Mouse (Mus musculus) adrenal gland (tissue): Measurements from ENCODE around the gene Pepd.

Experiments used
- intact Hi-C: fragments of 180-260 bp; cut with DNase I; formaldehyde crosslinking; loops from one replicate; pipeline ENCODE4 v1.15.1; 2025

The Pepd gene

DNA sequence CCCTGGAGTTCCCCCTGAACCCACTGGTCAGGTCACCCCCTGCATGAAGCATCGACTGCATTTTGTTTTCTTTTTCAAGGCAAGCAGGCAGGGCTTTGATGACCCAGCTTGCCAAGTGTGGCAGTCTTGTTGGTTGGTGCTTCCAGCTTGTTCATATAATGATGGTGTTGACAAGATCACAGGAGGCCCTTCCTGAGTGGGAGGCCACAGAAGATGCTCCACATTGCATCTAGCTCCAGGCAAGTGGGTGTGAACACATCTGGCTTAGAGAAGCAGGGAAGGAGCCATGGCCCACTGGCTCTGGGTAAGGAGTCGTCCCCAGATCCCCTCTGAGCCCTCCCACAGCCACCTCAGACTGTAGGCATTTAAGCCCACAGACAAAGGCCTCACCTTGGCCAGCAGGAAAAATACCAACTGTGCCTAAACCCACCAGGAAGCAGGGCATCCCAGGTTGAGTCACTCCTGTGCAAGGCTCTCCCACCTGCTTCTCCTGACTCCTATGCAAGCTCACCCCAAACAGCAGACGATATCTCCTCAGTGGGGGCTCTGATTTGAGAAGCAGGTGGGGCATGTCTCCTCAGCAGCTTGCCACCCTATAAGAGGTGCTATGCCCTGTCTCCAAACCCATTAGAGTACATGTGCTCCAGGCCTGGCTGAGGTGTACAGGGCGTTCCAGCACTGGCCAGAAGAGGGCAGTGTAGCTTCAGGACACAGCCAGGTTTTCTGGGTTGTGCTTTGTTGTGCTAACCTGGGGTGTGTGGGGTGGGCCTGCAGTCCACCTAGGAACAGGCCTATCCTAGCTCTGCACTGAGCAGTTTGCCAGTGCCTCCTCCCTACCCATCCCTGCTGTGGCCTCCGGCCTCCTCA, 113.5 kb downstream of the Pepd start:
- intact Hi-C loops = loop anchor here (1.0 to 5.0 kb wide), 3 partner anchors 92 to 237 kb away; partner anchors contain the start of gene Cebpa

DNA sequence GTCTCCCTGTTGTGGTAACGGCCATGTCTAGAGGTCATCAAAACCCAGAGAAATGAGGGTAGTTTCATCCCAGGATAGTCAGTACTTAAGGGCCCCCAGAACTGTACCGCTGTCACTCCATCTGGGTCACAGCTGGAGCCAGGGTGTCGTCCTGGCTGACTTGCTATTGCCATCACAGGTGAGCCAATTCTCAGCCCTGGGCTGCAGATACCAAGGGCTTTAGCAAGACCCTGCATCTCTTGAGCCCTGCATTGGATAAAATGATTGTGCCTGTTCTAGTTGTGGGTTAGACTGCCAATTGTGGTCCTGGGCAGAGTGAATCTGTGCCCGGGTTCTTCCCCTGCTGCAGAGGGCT, 114.1 kb downstream of the Pepd start:
- intact Hi-C loops = loop anchor here (1.0 to 5.0 kb wide), 3 partner anchors 91 to 236 kb away; partner anchors contain the start of gene Cebpa

DNA sequence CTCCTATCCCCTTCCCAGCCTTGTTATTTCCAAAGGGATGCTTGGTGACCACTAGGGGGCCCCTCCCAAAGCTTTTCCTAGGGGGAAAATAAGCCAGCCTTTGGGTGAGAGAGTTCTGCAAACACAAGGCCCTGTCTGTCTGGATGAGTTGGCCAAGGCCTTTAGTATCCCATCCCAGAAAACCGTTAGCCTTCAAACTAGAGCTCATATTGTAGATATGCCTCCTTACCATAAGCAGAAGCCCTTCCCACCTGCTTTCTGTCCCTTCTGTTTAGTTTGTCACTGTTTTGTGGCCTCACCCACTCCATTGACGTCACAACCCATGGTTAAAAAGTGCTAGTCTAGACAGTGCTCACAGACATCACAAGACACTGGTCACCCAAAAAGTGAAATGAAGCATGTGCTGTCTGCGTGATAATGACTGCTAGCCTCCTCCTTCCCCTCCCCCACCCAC, 114.7 kb downstream of the Pepd start:
- intact Hi-C loops = loop anchor here (1.0 to 5.0 kb wide), 3 partner anchors 90 to 235 kb away; partner anchors contain the start of gene Cebpa

DNA sequence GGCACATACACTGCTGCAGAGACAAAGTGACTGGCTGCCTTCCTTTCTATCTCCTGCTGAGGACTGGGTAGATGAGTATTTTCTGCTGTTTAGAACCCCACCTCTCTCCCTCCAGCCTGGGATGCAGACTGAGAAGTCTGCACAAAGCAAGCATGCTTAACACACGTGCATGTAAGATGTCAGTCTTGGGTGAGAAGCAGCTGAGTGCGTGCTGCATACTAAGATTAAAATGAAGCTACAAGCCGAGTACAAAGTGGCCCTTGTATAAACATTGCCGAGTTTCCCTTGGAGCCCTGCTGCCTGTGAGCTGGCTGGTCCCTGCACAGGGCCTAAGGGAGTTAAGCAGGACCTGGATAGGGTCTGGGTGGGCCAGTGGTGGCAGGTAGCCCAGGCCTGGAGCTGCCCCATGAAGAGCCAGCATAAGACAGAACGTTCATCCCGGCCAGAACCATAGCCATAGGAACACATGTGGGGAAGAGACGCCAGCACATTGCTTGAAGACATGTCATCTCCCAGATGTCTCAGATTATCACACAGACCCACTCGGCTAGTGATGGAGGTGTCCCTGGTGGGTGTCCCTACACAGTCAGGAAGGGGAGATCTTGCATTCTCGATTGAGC, 115.7 kb downstream of the Pepd start:
- intact Hi-C loops = loop anchor here (5.0 kb wide), 2 partner anchors 89 to 234 kb away; partner anchors contain the start of gene Cebpa

DNA sequence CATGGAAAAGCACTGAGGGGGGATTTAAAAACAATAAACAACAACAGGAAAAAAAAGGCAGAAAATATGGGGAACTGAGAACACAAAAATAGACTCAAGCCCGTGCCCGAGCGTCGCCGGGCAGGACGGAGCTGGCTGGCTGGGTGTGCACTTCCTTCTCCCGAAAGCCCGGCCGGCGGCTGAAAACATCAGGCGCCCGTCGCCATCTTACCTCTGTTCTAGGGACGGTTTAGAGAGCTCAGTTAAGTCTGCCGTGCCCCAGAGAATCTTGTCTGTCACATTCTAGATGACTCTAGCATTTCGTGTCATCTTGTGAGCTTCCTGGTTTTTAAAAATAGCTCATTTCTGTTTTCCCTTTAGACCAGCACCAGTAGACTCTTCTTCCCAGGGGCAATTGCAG, 116.4 kb downstream of the Pepd start:
- intact Hi-C loops = loop anchor here (5.0 kb wide), 2 partner anchors 89 to 234 kb away; partner anchors contain the start of gene Cebpa

DNA sequence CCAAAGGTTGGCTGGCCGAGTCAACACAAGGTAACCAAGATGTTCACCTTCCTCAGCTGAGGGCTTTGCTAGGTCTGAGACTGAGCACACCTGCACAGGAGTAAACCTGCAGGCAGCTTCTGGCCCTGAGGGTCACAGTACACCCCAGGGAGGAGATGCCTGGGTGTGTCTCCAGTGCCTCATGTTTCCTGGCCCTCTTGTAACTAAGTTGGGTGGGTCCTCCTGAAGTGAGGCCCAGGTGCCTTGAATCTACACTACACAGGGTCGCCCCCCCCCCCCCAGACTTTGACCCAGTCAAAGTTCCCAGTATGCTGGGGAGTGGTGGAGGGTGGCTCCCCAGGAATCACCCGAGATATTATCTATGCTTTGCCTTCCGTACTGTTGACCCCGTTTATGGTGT, 117.0 kb downstream of the Pepd start:
- intact Hi-C loops = loop anchor here (5.0 kb wide), 2 partner anchors 88 to 233 kb away; partner anchors contain the start of gene Cebpa

DNA sequence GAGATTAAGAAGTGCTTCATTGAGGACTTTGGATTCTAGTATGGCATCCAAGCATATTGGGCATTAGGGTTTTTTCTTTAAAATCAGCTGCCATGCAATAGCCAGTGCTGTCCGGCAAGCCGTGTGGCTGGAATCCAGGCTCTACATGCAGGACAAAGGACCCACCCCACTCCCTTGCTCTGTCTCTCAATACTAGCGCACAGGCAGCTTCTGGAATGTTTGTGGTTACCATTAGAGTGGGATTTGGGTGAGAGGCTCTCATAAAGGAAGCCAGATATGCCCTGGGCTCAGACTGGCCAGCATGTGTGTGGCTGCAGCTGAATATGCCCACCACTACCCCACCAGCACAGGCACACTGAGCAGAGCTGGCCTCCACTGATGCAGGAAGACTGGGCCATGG, 117.5 kb downstream of the Pepd start:
- intact Hi-C loops = loop anchor here (5.0 kb wide), 2 partner anchors 88 to 233 kb away; partner anchors contain the start of gene Cebpa

DNA sequence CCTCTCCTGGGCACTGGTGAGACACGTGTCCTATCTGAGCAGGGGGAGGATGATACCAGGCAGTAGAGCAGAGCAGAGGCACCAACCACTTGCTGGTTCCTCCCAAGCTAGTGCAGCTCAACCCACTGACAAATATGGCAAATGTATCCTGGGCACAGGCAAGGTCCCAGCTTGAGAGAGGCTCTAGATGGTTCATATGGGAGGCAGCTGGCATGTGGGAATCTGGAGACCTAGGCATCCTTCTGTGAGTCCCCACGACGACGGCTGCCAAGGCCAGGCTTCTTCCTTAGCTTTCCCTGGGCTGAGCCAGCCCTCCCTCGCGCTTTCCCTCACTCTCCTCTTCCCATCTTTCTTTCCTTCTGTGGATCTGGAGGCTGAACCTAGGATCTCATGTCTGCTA, 118.4 kb downstream of the Pepd start:
- intact Hi-C loops = no loop called here

DNA sequence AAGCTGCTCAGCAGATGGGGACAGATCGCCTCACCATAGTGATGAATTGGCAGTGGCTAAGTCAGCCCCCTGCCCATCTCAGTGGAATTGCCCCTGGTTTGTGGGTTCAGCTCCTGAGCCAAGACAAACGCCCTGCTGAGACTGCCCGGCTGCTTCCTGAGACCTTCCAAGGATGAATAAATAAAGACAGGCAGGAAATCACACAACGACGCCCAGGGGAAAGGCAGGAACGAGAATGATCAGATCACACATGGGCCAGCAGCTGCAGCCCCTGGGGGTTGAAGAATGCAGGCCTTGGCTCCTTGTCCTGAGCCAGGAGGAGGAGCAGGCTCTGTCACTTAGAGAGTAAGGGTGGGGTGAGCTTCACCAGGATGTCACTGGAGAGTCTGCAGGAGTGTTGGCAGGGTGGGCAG, 123.0 kb downstream of the Pepd start:
- intact Hi-C loops = no loop called here

DNA sequence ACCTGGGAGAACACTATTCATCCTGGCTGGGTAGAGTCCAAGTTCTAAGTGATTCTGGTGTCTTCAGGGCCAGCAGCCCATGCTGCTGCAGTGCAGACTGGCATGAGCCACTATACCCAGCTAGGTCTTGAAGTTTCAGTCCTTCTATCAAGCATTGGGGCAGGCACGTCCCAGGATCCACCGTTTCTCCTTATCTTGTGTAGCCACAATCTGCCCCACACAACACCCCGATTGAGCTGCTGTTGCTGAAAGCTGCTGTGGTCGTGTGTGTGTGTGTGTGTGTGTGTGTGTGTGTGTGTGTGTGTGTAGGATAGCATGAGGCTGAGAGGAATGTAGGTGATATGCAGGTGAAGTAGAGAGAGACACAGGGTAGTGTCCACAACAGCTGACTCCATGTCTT, 123.4 kb downstream of the Pepd start:
- intact Hi-C loops = no loop called here

DNA sequence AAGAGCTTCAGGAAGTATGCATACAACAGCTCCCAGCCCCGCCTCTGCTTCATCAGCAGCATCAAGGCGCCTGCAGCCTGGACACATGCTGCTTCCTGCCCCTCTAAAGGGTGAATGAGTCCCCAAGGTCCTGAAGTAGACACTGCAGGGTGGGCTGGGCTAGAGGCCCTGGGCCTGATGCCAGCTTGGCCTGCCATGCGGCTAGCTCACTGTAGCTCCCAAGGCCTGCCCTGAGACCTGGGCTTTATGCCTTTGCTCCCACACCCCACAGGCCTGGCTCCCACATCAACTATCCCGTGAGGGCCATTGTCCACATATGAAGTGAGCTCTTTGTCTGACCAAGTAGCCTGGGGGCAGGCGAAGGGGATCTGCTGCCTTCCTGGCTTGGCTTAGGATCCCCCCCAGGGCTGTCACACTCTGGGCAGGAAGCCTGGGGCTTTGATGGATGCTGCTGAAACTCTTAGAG, 124.1 kb downstream of the Pepd start:
- intact Hi-C loops = no loop called here

DNA sequence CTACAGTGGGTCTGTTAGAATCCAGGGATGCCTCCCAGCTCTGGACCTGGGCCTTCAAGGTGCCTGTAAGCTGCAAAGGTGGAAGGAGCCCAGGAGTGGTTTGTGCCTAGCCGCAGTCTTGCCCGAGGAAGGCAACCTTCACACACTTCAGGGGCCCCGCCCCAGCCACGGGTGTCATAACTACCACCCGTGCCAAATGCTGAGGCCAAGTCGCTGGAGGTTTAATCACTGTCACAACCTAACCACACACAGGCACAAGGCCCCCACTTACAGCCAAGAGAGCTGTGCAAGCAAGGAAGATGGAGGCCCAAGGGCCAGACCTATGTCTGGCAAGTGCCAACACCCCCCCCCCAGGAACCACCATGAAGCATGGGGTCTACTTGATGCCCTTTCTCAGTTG, 125.2 kb downstream of the Pepd start:
- intact Hi-C loops = no loop called here

DNA sequence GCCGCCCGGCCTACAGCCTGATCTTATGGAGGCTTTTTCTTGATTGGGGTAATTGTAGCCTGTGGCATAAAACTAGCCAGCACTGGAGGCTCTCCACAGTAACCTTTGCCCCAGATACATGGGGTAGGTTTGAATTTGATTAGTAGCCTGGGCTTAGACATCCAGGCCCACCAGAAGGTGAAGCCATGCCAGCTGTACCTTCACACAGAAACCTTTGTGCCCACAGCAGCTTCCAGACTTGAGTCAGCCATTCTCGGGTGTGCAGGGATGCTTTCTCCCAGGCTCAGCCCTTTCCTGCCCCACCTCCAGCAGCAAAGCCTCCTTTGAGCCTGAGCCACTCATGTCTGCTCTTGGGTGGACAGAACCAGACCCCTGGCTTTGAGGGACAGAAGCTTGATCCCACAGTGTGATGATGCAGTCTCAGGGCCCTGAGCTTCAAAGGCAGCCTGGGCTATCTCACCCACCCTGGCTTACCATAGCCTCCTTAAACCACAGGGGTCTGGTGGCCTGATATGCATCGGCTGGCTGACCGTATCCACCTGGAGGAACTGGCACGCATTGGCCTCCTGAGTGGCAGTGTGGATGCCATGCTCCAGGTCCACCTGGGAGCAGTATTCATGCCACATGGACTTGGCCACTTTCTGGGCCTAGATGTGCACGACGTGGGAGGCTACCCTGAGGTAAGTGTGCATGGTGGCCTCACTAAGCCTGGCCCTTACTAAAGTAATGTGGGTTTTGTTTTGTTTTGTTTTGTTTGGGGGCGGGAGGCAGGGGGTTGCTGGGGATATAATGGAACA, 128.2 kb downstream of the Pepd start:
- intact Hi-C loops = no loop called here

DNA sequence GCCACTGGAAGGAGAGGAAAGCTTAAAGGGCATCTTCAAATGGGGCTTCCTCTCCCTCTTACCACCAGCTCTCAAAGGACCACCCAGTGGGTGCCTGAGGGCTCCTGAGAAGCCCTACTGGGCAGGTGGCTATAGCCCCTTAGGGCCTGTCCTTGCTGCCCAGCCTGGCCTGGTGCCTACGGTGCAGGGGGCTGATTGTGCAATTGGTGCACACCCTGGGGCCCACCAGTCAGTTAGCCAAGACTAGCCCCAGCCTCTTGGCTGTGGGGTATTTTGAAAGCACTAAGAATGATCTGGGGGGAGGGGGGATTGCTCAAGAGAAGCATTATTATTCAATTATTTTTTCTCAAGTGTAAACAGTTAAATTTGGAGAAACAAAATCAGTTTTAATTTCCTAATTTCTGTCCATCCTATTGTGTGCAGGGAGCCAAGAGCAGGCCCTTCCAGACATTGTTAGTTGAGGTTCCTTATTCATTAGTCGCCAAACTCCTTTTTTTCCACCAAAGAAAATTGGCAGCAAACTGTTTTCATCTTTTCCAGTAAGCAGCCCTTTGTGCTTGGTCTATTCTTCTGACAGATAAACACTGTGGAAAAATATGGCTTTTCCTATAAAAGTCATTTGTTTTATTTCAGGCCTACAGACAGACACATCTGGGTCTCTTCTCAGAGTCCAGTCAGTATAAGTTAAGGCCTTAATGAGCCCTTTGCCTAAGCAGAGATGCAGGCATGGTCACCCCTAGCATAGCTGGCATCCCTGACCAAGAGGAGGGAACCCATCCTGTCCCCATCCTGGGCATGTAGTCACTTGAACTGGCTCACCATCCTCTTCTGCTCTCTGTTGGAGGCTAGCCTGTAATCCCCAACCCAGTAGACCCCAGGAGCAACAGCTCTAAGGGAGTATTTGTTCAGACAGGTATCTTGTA, 129.4 kb downstream of the Pepd start:
- intact Hi-C loops = no loop called here

DNA sequence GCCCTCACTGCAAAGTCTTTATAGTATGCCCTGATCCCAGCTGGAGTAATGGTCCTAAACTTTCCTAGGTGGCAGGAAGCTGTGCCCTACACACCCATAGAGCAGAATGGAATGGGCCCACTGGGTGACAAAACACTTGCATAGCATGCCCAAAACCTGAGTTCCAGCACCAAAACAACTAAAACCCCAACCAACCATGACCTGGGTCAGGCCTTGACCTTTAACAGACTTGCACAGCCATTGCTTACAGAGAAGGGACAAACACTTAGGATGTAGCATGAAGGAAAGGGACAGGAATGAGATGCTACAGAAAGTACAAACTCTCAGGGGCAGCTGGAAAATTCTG, 130.0 kb downstream of the Pepd start:
- intact Hi-C loops = no loop called here

DNA sequence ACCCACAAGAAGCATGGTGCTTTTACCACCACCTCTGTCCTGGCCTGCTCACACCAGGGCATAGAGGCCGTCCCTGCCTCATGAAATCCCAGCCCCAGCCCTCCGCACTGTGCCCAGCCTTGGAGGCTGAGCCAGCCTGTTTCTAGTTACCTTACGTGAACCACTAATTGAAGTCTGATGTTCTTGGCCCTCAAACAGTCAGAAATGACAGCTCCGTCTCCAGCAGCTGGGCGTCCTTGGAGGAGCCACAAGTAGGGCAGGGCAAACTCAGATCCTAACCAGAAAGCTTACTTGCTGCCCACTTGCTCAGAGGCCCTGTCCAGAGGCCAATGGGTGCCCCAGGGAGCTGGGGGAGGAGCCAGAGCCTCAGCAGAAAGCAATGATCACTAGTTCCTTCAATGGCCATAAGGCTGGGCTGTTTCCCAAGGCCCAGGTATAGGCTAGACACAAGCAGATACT, 130.6 kb downstream of the Pepd start:
- intact Hi-C loops = no loop called here

DNA sequence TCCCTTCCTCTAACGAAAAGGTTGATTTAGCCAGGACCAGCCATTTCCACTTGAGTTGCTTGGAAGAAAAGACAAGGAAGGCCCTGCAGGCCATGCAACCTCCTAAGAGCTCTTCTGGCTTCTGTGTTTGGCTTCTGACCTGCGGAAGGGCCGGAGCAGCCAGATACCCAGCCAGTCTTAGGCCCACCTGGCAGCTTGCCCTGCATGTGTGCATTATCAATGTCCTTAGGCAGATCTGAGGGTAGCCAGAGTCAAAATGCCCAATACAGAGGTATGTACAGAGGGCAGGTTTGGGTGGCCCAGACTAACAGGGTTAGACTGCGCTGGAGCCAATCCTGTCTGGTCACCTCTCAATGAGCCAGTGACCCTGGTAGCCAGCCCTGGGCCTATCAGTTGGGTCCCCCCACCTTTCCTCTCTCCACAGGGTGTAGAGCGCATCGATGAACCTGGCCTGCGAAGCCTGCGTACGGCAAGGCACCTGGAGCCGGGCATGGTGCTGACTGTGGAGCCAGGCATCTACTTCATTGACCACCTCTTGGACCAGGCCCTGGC, 131.2 kb downstream of the Pepd start:
- intact Hi-C loops = no loop called here

DNA sequence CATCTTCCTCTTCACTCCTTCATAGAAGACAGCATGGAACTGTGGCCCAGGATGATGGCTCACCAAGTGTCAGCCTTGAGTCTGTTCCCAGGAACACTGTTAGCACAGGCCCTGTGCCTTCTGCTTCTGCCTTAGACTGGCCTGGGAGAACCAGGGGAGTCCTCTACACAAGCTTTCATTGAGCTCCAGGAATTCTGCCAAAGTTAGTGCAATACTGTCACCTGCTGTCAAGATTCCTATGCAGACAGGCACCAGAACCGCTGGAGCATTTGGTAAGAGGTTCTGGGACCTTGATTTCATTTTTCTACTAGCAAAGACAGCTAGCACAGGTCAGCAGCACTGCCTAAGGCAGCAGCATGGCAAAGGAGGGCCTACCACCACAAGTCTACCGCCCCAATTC, 132.5 kb downstream of the Pepd start:
- intact Hi-C loops = no loop called here

DNA sequence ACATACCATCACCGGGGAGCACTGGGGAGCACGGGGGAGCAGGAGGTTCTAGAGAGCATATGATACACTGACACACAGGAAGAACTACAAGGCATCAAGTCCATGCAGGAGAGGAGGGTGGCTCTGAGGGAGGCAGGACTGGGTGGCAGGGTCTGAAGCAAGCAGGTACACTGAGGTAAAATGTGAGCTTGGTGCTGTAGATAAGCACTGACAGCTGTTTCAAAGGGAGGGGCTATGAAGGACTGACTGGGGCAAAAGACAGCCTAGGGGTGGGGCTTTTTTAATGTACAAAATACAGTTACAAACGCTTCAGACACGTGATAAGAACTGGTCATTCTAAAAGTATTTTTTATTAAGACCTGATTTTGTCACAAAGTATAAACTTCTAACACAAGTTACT, 133.9 kb downstream of the Pepd start:
- intact Hi-C loops = no loop called here

DNA sequence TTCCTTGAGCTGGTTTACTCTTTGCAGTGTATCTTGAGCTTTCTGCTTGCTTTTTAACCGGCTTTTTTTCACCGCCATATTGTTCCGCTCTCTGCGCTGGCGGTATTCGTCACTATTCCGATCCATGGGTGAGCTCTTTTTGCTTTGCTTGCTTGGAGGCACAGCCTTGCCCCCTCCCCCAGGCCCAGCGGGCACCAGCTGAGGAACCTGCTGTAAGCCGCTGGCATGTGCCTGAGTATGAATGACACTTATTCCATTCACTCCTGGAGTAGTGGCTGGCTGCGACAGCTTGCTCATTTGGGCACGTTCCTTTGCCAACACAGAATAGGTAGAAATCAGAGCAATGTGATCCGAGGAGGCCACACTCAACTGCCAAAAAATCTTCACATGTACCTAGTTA, 138.4 kb downstream of the Pepd start:
- intact Hi-C loops = no loop called here
